Mouse (Mus musculus) forebrain, embryonic 13.5 days (tissue): ENCODE results near the gene Creb5. TPM values are rescaled to one million over a fixed set of nuclear protein-coding genes. Genes with fewer than 3 reads are reported as not detected.
A peak's percentile ranks its signal among the peaks of the same experiment; 100 is the strongest.

Source experiments
- ATAC-seq: fragments of 200-750 bp; cut with Nextera tagmentation; 2 replicates; pipeline ENCODE4 v1.8.0; 2017
- H3K27ac ChIP-seq: fragments of 300-500 bp; sonication (generic); 2 replicates; pipeline ENCODE4 v1.5.1; 2015; ENCODE audit warnings: inconsistent platforms, mild to moderate bottlenecking, moderate library complexity
- H3K27me3 ChIP-seq: fragments of 300-500 bp; sonication (generic); 2 replicates; pipeline ENCODE4 v1.6.1; 2015; ENCODE audit warnings: mild to moderate bottlenecking, inconsistent platforms
- H3K36me3 ChIP-seq: fragments of 300-500 bp; sonication (generic); 2 replicates; pipeline ENCODE4 v1.6.1; 2015; ENCODE audit warnings: mild to moderate bottlenecking, inconsistent platforms; ENCODE audit not compliant: poor library complexity, severe bottlenecking
- H3K4me1 ChIP-seq: fragments of 300-500 bp; sonication (generic); 2 replicates; pipeline ENCODE4 v1.6.1; 2015; ENCODE audit warnings: inconsistent platforms
- H3K4me2 ChIP-seq: fragments of 300-500 bp; sonication (generic); 2 replicates; pipeline ENCODE4 v1.6.1; 2015; ENCODE audit warnings: inconsistent platforms, mild to moderate bottlenecking, moderate library complexity
- H3K4me3 ChIP-seq: fragments of 300-500 bp; sonication (generic); 2 replicates; pipeline ENCODE4 v1.5.1; 2015; ENCODE audit warnings: mild to moderate bottlenecking, inconsistent platforms
- H3K9ac ChIP-seq: fragments of 300-500 bp; sonication (generic); 2 replicates; pipeline ENCODE4 v1.6.1; 2015; ENCODE audit warnings: mild to moderate bottlenecking, inconsistent platforms
- H3K9me3 ChIP-seq: fragments of 300-500 bp; sonication (generic); replicated peaks from 2 replicates; pipeline ENCODE4 v1.6.1; 2016; ENCODE audit warnings: inconsistent platforms
- WGBS: fragments of 180-500 bp; shearing (Covaris S2); methylation state at CpG from one replicate; pipeline ENCODE4 v1.1.7; 2015; 5-methylcytosine and 5-hydroxymethylcytosine counted together
- polyA plus RNA-seq: library from polyadenylated mRNA; unstranded; fragments of >200 nt; fragmentation: Nextera tagmentation; extraction: Ambion mirVana; gene quantifications from 2 replicates; pipeline ENCODE4 v1.2.1, GENCODE M21; 2015

The Creb5 gene
- polyA plus RNA-seq, 1 experiment from 2014 or later: 31.7 TPM

- Histone ChIP-seq H3K9me3 (no peaks in the 10 kb centered on the region), H3K4me3 (no peak overlapping the region), H3K4me1 (peaks cover 42% of the 10 kb centered on the region), H3K36me3 (no peaks in the 10 kb centered on the region), H3K27me3 (no peaks in the 10 kb centered on the region), H3K9ac (no peak overlapping the region), H3K27ac (no peak overlapping the region), H3K4me2 (no peak overlapping the region)
- 90% methylated on average over 7 of the region's 7 CpGs for WGBS
- ATAC-seq: no peak
These were observed 357.9 kb downstream of the Creb5 start for GRCm38 (mm10) chr6:53644971-53645370.

DNA sequence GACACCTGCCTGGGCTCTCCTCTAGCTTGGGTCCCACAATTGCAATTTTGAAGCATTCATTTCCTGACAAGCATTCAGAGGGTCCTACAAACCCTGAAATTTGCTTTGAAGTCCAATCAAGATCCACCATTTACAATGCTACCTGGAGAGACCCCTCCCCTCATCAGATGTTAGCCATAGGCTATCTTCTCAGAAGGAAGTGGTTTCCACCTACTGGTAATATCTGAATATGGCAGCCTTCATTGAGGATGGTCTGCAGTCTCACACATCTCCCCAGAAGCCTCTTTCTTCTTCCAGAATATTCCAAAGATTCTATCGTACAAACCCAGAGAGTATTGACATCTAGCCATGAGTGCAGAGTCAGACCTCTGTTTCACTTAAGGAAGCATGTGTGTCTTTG, 362.7 kb downstream of the Creb5 start:
- no peak overlapping the region for H3K9ac ChIP-seq
- no peak overlapping the region for H3K4me2 ChIP-seq
- 94% methylated on average over 1 of the region's 1 CpGs for WGBS
- H3K27me3 ChIP-seq: no peaks in the 10 kb centered on the region
- no peak for ATAC-seq
- no peak overlapping the region for H3K4me3 ChIP-seq
- H3K36me3 ChIP-seq: no peaks in the 10 kb centered on the region
- peaks cover 21% of the 10 kb centered on the region for H3K4me1 ChIP-seq
- no peaks in the 10 kb centered on the region for H3K9me3 ChIP-seq
- no peak overlapping the region for H3K27ac ChIP-seq

DNA sequence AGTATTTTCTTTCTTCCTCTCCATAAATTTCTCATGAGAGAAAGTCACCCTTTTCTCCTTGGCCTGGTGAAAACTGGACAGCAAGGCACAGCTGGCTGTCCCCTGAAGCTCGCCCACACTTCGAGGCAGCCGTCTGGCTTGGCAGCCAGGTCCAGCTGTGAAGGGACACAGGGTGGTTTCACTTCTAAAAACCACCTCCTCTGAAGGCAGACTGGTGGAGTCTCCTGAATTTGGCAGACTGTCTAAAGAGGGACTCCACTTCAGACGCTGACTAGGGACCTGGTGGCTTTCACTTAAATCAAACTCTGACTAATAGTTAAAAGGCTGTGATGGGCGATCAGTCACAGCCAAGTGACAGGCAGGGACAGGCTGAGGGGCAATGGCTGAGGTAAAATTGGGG, 365.6 kb downstream of the Creb5 start:
- Histone ChIP-seq H3K9ac (no peak overlapping the region), H3K4me2 (no peak overlapping the region), H3K27ac (no peak overlapping the region), H3K9me3 (no peaks in the 10 kb centered on the region), H3K4me3 (no peak overlapping the region), H3K4me1 (peaks cover 30% of the 10 kb centered on the region), H3K27me3 (no peaks in the 10 kb centered on the region), H3K36me3 (no peaks in the 10 kb centered on the region)
- WGBS: 82% methylated on average over 5 of the region's 5 CpGs
- no peak for ATAC-seq

- H3K36me3 ChIP-seq: no peaks in the 10 kb centered on the region
- H3K27ac ChIP-seq: peak overlapping the region; percentile 46; the same call in 1 of the 2 replicates
- no peak overlapping the region; the same call in 1 of the 2 replicates for H3K4me2 ChIP-seq
- H3K9ac ChIP-seq: no peak overlapping the region
- H3K4me1 ChIP-seq: peaks cover 30% of the 10 kb centered on the region
- H3K27me3 ChIP-seq: no peaks in the 10 kb centered on the region
- WGBS: 74% methylated on average over 8 of the region's 8 CpGs
- ATAC-seq: no peak
- H3K4me3 ChIP-seq: no peak overlapping the region
- H3K9me3 ChIP-seq: no peaks in the 10 kb centered on the region
These were observed 366.8 kb downstream of the Creb5 start for GRCm38 (mm10) chr6:53653706-53654360.

DNA sequence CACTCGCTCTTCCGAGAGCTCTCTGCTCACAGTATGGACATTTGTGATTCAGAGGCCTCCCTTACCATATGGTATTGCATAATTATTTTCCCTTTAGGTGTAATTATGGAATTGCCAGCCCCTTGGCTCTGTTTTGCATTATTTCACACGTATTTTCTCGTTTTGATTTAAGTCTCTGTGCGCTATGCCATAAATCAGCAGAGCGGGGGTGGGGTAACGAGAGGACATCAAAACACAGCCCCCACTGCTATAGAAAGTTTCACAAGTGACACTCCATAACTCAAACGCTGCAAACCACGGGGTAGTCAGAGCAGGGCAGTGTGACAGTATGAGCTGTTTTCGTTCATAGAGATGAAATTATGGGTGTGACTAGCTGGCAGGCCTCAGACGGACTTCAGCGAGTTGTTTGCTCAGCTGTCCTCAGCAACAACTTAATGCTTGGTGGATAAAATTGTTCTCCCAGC, 367.3 kb downstream of the Creb5 start:
- Histone ChIP-seq H3K9ac (no peak overlapping the region), H3K4me2 (no peak overlapping the region; the same call in 1 of the 2 replicates), H3K27me3 (no peaks in the 10 kb centered on the region), H3K4me3 (no peak overlapping the region), H3K9me3 (no peaks in the 10 kb centered on the region), H3K4me1 (peaks cover 30% of the 10 kb centered on the region), H3K36me3 (no peaks in the 10 kb centered on the region), H3K27ac (peak overlapping the region; percentile 46)
- 0 out of 2 replicates have a peak, but pooled peaks have one; percentile 61 for ATAC-seq
- WGBS: 59% methylated on average over 12 of the region's 12 CpGs

DNA sequence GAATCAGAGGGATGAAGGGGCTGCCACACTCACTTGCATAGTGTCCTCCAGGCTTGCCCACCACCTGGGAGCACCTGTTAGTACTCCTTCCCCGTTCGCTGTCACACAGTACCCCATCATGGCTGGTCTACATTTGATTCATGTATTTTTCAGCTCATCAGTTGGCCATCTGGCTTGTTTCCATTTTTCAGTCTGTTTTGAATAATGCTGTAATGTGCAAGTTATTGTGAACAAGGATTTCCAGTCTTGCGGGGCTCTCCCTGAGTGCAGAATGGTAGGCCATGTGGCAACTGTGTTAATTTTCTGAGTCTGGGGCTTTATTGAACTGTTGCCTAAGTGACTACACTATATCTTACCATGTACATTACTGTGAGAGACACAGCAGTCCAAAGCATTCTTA, 369.4 kb downstream of the Creb5 start:
- H3K4me2 ChIP-seq: no peak overlapping the region
- peaks cover 23% of the 10 kb centered on the region for H3K4me1 ChIP-seq
- no peaks in the 10 kb centered on the region for H3K9me3 ChIP-seq
- no peak overlapping the region for H3K4me3 ChIP-seq
- WGBS: 70% methylated on average over 3 of the region's 3 CpGs
- no peak overlapping the region for H3K27ac ChIP-seq
- no peaks in the 10 kb centered on the region for H3K36me3 ChIP-seq
- H3K27me3 ChIP-seq: no peaks in the 10 kb centered on the region
- H3K9ac ChIP-seq: no peak overlapping the region
- no peak for ATAC-seq

- Histone ChIP-seq H3K4me3 (no peak overlapping the region), H3K9ac (no peak overlapping the region), H3K36me3 (no peaks in the 10 kb centered on the region), H3K4me2 (no peak overlapping the region), H3K4me1 (peaks cover 23% of the 10 kb centered on the region), H3K27me3 (no peaks in the 10 kb centered on the region), H3K27ac (no peak overlapping the region), H3K9me3 (no peaks in the 10 kb centered on the region)
- ATAC-seq: no peak
- 76% methylated on average over 4 of the region's 4 CpGs for WGBS
These were observed 370.4 kb downstream of the Creb5 start for GRCm38 (mm10) chr6:53657483-53657882.

DNA sequence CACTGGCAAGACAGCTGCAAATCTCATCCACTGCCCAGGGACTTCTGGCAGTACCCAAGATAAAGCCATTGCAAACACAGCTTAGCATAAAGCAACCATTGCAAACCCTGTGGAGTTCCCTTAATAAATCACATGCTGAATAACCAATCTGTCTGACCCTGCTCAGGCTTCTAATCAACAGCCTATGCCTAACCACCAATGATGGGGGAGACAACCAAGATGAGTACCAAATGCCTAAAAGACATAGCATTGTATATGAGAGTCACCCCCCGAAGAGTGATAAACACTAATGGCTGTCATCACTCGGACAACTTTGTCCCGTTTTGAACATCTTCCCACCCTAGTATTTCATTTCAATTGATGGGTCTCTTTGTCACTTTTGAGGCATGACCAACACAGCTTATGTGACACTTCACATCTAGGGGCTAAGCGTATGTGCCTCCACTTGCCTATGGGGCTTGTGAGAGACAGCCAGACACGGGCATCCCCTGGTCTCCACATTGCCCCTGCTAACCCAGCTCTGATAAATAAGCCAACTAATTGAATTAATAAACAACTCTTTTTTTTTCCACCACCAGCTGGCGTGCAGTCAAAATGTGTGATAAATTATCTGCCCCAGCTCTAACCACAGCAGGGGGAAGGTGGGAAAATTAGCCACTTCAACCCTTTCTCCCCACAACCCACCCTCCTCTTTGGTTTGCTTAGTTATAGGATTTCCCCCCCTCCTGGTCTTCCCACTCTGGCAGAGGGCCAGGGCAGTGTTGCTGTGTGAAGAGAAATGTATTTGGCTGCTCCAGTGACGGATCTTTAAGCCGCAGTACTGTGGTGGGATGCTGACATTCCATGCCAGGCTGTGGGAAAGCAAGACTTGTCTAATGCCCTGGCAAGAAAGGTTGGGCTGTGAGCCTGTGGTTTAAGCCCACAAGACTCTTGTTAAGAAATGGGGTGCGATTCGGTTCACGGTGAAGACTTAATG, 376.1 kb downstream of the Creb5 start:
- no peak overlapping the region for H3K4me3 ChIP-seq
- peak overlapping the region; percentile 49 for H3K27ac ChIP-seq
- no peaks in the 10 kb centered on the region for H3K27me3 ChIP-seq
- peak; percentile 83 for ATAC-seq
- H3K9ac ChIP-seq: no peak overlapping the region
- 37% methylated on average over 11 of the region's 11 CpGs for WGBS
- no peak overlapping the region; the same call in 1 of the 2 replicates for H3K4me2 ChIP-seq
- no peaks in the 10 kb centered on the region for H3K36me3 ChIP-seq
- peaks cover 23% of the 10 kb centered on the region for H3K4me1 ChIP-seq
- no peaks in the 10 kb centered on the region for H3K9me3 ChIP-seq

DNA sequence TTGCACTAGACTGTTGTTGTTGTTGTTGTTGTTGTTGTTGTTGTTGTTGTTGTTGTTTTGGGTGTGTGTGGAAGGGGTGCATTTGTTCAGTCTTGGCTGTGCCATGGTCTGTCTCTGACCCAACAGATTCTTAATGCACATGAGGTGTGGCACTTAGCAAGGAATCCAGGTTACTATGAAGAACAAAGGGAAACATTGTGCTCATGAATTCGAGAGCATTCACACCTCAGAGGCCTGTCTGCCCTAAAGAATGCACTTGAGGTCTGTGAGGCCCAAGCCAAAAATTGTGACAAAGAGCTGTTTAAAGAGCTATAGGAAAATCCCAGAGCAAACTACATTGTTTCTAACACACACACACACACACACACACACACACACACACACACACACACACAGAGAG, 377.7 kb downstream of the Creb5 start:
- H3K4me1 ChIP-seq: peaks cover 23% of the 10 kb centered on the region
- H3K9me3 ChIP-seq: no peaks in the 10 kb centered on the region
- no peaks in the 10 kb centered on the region for H3K36me3 ChIP-seq
- no peak overlapping the region for H3K9ac ChIP-seq
- H3K4me3 ChIP-seq: no peak overlapping the region
- ATAC-seq: no peak
- WGBS: 37% methylated on average over 1 of the region's 1 CpGs
- H3K27ac ChIP-seq: no peak overlapping the region
- no peaks in the 10 kb centered on the region for H3K27me3 ChIP-seq
- no peak overlapping the region for H3K4me2 ChIP-seq

- no peaks in the 10 kb centered on the region for H3K36me3 ChIP-seq
- no peak overlapping the region for H3K27ac ChIP-seq
- no peak overlapping the region for H3K4me3 ChIP-seq
- no peaks in the 10 kb centered on the region for H3K9me3 ChIP-seq
- 81% methylated on average over 5 of the region's 5 CpGs for WGBS
- no peak overlapping the region for H3K9ac ChIP-seq
- no peaks in the 10 kb centered on the region for H3K27me3 ChIP-seq
- ATAC-seq: no peak
- peaks cover 23% of the 10 kb centered on the region for H3K4me1 ChIP-seq
- no peak overlapping the region for H3K4me2 ChIP-seq
These were observed 379.4 kb downstream of the Creb5 start for GRCm38 (mm10) chr6:53666503-53666902.

GRCm38 (mm10) chr6:53678307-53678706, 391.2 kb downstream of the Creb5 start:
- Histone ChIP-seq H3K4me3 (no peak overlapping the region), H3K9me3 (no peaks in the 10 kb centered on the region), H3K4me2 (no peak overlapping the region), H3K36me3 (no peaks in the 10 kb centered on the region), H3K4me1 (peaks cover 45% of the 10 kb centered on the region), H3K27me3 (no peaks in the 10 kb centered on the region), H3K9ac (no peak overlapping the region), H3K27ac (no peak overlapping the region)
- WGBS: 81% methylated on average over 1 of the region's 1 CpGs
- ATAC-seq: no peak

- H3K27me3 ChIP-seq: no peaks in the 10 kb centered on the region
- 94% methylated on average over 8 of the region's 8 CpGs for WGBS
- no peak overlapping the region for H3K4me2 ChIP-seq
- no peak overlapping the region for H3K27ac ChIP-seq
- H3K9me3 ChIP-seq: no peaks in the 10 kb centered on the region
- no peak overlapping the region for H3K9ac ChIP-seq
- H3K36me3 ChIP-seq: peaks cover 1% of the 10 kb centered on the region; the same call in 1 of the 2 replicates
- no peak for ATAC-seq
- no peak overlapping the region for H3K4me3 ChIP-seq
- H3K4me1 ChIP-seq: peaks cover 38% of the 10 kb centered on the region
These were observed 393.0 kb downstream of the Creb5 start for GRCm38 (mm10) chr6:53680046-53680445.
